Mouse (Mus musculus) CD4-positive, CD25-positive, alpha-beta regulatory T cell, adult 4 months (primary cell): Measurements from ENCODE around the gene Fcer1g. TPM values are rescaled to one million over a fixed set of nuclear protein-coding genes. Genes with fewer than 3 reads are reported as not detected.

ENCODE experiments used
- ATAC-seq: one replicate; pipeline ENCODE4 v1.8.0; 2017
- polyA plus RNA-seq, 2 experiments: library from polyadenylated mRNA; unstranded; fragments of 100-300 nt; shearing (Covaris generic); gene quantifications; one replicate each; pipeline ENCODE4 v1.2.1; 2017

Gene Fcer1g
- polyA plus RNA-seq, 2 experiments from 2014 or later: 1.8 to 3.5 TPM

DNA sequence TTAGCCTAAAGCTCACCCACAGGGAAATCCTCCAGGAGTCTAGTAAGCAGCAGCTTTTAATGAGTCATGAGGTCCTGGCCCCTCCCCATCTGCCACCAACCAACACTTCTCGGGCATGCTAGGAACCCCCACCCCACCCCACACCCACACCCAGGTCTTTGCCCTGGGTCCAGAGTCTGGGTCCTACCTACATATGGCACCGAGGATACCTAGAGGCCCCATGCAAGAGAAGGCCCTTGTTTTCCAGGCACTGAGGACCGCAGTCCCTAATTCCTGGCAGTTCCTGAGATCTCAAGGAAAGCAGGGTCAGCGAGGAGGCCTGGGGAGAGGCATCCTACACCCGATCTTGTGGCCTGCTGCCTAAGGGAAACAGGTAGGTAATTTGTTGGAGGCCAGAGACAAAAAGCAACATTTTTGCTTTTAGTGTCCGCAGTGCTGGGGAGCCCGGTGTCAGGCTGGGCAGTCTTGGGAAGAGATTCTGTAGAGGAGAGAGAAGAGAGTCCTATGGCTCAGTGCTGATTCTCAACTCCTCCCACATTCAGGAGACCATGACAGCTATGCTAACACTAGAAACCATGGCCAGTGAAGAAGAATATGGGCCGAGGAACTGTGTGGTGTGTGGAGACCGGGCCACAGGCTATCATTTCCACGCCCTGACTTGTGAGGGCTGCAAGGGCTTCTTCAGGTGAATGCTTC lies 20.2 kb downstream of the Fcer1g start, which contains the start of gene Nr1i3:
Nr1i3 (plus strand) TSS at position 170 of the 696 bp plus-strand sequence.
- ATAC-seq: no peak

DNA sequence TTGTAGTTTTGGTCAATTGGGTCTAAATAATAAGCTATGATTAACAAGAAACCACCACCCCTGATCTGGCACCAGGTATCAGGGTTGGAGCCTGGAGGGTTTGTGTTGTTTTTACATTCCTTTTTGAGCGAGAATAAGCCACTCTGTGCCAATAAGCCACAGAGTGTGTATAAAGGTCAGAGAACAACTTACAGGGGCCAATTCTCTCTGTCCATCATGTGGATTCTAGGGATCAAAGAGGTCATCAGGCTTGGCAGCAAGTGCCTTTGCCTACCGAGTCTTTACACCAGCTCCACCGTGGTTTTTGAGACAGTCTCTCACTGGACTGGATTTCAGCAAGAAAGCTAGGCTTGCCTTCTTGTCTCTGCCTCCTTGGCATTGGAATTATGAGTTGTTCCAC lies 21.3 kb downstream of the Fcer1g start:
- no peak for ATAC-seq

DNA sequence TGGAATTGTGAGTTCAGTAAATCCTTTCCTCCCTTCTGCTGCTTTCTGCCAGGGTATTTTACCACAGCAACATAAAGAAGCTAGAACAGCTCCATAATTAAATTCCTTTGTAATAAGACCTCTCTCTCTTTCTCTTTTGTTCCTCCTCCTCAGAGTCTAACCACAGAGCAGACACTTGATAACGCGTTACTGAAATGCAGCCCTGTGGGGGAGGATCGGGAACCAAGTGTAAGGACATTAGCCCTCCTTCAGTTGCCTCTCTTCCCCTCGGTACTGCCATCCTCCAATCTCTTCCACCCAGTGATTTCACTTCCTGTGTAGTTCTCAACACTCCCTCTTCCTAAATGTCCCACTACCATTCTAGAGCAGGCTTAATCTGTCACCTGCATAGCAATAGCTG lies 24.8 kb downstream of the Fcer1g start:
- no peak for ATAC-seq

DNA sequence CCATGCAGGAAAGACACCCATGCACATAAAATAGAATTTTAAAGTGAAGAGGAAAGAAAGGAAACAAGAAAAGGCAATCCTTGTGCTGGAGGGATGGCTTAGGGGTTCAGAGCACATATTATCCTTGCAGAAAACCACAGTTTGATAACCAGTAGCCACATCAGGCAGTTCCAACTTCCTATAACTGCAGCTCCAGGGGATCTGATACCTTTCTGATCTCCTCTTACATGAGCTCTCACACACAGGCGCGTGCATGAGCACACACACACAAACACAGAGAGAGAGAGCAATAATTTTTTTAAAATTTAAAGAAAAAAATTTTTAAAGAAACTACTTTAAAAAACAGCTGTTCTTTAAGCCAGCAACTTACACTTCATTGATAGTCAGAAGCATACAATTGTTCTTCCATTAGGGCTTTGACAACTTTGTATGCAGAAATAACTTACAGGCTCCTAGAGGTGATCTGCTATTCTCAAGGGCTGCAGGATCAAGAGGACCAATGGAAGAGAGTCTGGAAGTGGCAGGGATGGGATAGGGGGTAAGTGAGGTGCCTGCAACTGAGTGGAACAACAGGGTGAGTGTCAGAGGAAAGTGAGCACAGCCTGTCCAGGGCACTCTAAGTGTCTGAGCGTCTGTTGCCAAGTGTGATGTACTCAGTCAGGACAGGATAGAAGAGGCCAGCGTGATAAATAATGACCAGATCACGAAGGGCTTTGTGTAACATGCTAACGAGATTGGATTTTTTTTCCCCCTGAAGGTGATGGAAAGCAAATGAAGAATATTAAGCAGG lies 28.3 kb downstream of the Fcer1g start:
- ATAC-seq: no peak

DNA sequence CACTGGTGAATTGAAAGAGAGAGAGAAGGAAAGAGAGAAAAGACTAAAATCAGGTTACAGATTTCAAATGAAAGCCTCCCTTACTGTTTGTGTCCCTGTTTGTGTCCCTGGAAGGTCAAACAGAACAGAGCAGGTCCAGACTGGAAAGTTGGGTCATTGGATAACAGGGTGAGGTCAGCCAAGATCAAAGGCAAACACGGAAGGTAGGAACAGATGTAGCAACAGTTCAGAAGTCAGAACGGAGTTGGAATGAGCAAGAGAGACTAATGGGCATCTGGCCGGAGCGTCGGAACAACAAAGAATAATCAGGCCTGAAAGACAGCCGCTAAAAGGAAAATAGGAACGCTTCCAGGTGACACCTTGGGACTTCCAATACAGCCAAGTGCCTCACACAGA lies 29.9 kb downstream of the Fcer1g start:
- ATAC-seq: no peak

DNA sequence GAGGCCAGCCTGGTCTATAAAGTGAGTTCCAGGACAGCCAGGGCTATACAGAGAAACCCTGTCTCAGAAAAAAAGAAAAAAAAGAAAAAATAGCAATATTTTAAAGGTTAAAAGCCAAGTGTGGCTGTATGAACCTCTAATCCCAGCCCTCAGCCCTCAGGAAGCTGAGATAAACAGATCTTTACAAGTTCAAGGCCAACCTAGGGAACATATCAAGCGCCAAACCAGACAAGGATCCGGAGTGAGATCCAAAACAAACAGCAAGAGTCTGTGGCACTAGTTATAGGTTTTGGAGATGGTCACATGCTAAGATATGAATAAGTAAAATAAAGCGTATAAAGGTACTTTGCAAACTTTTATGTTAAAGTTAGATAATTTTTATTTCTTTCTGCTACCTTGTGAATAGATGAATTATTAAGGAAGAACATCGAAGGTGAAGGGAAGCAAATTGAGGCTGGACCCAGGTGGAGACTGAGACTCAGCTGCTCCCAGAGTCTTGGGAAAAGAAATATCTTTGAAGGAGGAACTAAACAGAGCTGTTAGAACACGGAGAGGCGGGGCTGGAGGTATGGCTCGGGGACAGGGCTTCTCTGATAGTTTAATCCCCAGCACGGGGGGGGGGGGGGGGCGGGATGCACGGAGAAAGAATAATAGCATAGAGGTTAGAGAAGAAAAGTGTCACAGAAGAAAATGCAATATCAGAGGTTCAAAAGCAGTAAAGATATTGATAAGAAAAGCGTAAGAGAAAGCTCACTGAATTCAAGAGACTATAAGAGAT lies 30.5 kb downstream of the Fcer1g start:
- ATAC-seq: no peak

DNA sequence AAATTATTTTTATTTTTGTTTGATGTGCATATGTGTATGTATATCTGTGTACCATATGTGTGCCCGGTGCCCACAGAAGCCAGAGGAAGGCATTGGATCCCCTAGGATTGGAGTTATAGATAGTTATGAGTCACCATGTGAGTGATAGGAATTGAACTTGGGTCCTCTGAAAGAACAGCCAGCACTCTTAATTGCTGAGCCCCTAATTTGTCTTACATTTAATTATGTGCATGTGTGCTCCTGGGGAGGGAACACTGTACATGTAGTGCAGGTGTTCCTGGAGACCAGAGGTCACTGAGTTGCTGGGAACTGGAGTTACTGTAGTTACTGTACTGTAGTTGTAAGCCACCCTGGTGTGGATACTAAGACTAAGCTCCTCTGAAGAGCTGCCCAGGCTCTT lies 33.4 kb downstream of the Fcer1g start:
- no peak for ATAC-seq

DNA sequence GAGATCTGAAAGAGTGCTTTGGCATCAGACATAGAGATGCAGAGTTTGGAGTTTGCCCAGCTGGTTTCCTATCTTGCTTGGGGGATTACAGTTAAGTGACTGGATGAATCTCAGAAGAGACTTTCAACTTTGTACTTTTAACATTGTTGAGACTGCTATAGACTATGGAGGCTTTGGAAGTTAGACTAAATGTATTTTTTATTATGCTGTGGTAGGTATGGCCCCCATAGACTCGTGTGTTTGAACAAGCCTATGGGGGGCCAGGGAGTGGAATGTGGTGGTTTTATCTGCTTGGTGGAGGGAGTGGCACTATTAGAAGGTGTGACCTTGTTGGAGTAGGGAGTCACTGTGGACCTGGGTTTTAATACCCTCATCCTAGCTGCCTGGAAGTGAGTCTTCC lies 34.6 kb downstream of the Fcer1g start:
- no peak for ATAC-seq

DNA sequence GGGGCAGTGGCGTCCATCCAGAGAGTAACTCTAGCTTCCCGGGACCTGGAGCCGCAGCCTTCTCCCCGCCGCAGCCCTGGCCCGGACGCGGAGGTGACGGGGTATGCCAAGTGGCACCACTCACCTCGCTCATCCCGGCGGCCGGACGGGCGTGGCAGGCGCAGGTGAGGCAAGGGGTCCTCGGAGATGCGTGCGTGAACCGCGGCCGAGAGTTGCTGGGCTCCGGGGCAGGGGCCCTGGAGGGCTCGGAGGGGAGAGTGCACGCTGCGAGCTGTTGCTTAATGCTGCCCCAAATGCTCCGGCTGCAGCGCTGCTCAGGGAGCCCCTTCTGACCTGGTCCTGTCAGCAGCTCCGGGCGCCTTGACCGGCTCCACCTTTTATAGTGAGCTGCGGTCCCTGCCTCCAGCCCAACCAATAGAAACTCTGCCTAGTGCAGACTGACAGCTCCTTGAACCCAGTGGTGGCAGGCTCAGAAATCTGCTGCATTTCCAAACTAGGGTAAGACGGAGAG lies 38.2 kb downstream of the Fcer1g start, which contains the start of gene Pcp4l1:
Pcp4l1 (minus strand) TSS at position 382 of the 511 bp plus-strand sequence.
- ATAC-seq: no peak

DNA sequence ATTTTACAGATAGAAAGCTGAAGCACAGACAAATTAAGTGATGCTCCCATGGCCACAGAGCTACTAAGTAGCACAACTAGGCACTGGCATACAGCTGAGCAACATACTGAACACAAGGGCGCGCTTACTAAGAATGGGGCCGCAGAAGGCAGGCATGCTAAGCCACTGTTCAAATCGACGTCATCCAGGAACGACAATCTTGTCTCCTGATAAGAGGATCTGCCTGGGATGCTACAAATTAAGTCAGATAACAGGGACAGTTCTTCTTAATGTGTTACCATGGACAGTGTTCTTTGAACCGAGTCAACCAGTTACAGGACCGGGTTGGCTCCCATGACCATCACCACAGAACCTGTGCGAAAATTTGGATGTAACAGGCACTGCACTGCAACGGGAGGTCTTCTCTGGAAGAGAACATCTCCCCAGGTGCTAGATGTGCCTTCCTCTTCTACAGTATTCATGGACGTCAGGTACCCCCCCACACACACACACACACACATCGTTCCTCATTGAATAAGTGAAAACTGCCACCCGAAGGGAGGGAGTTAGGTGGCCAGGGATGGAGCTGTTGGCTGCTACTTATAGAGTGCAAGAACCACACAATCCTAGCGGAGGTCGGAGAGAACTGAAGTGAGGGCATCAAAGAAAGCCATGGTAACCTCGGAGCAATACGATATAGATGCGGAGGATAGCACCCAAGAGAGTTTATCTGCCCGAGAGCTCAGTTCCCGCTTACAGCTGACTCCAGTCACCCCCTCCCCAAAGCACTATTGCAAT lies 38.9 kb downstream of the Fcer1g start:
- ATAC-seq: no peak

DNA sequence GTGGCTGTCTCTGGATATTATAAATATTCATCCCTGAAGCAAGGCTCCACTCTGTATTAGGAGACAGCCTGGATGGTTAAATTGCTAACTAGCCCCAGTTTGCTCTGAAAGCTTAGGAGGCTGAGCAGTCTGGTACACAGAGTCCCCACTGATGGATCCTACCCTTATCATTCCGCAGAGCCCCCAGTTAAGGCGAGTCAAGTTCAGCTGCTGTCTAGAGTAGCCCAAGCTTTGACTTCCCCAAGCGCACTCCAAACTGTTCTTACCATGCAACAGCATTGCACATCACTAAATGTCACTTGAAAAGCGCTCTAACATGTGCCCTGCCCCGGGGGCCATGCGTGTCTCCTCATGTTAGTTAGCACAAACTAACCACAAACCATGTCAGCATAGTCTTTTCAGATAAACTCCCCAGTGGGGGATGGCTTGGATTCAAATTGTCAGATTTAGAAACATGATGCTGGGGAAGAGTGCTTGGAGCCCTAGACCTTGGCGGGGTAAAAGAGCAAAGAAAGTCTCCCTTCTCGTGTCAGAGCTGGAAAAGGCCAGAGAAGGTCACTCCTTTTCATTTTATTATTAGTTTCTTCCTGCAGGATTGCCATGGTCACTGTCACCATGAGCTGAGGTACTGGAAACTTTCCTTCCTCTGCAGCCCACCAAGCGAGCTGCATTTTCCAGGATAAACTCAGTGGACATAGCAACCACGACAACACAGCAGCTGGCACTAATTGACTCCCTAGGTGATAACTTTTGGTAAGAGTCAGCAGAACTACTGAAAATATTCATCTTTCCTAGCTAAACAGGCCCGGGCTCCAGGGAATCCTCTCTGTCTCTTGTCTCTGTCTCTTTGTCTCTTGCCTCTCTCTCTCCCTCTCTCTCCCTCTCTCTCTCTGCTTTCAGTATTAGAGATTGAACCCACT lies 40.0 kb downstream of the Fcer1g start:
- no peak for ATAC-seq

DNA sequence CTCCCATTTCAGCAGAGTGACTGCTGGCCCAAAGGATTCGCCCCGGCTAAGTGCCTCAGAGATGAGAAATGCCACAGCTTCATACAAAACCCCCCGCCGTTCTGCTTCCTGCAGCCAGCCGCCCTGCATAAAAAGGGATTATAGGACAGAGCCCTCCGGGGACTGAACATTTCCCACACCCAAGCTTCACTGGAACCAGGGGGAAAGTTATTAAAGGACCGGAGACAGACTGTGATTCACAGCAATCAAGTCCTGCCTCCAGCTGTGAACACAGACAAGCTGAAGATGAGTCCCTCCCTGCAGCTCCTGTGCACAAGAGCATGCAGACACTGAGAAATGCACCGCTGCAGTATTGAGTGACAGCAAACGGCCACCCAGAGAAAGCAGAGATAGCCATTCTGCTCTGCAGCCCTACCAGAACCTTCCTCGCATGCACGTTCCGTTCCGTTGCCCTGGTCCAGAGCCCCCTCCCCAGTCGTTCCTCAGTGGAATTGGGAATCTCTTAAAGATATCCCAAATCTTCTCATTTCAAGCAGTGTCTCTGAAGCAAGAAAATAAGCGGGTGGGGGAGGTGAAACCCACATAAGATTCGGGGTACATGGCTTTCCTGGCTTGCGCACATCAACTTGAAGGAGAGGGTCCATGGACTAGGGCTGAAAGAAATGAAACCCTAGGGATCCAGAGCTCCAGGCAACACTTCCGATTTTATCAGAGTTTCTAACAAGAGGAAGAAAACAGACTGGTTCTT lies 40.9 kb downstream of the Fcer1g start:
- no peak for ATAC-seq

DNA sequence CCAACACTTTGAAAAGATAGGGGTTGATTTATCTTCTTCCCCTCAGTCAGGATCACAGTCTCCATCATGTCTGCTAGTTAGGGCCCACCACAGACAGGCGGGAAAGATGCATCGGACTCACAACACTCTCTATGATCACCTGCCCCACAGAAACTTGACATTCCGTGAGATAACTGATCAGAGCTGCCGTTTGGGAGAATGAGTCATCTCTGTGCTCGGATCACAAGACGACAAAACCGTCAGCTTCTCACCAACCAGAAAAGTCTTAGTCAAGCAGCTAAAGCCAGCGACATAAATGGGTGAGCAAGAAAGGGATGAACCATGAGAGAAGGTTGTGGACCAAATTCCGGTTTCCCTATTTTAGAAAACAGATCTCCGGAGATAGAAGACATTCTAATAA lies 41.9 kb downstream of the Fcer1g start:
- ATAC-seq: no peak

DNA sequence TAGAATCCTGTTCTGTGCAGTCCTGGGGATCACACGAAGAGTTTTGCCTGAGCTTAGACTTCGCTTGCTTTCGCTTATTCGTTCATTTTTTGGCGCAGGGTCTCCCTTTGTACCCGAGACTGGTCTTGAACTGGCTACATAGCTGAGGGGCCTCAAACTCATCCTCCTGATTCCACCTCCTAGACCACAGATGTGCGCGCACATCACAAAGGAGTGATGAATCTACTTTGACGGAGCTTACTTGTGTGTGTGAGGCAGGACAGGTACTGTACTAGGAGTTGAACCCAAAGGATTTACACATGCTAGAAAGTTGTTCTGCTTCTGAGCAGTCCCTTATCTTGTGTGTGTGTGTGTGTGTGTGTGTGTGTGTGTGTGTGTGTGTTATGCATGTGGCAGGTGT lies 43.3 kb downstream of the Fcer1g start:
- ATAC-seq: no peak

DNA sequence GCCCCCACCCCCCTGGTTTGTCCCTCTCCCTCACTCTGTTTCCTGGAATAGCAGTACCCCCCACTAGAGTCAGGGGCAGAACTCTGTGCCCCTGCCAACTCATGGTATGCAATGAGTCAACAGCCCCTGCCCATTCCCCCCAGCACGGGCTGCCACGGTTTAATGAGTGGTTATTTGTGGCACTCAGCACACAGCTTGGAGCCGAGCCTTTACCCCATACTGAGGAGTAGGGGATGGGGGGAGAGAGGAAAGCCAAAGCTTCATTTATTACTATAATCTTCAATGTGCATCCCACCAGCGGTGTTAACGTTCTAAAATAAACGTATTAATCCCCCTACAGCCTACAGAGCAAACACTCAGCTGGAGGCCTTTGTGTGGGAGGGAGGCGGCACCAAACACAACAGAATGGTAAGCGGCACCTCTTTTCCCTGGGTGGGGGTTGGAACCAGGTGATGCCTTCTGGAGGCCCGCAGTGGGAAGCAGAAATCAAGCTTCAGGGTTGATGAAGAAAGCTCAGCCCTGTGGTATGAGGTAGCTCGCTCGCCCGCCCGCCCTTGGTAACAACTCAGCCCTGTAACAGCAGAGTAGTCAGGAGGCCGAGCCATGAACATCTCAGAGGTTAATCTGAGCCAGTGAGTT lies 44.6 kb downstream of the Fcer1g start:
- no peak for ATAC-seq

DNA sequence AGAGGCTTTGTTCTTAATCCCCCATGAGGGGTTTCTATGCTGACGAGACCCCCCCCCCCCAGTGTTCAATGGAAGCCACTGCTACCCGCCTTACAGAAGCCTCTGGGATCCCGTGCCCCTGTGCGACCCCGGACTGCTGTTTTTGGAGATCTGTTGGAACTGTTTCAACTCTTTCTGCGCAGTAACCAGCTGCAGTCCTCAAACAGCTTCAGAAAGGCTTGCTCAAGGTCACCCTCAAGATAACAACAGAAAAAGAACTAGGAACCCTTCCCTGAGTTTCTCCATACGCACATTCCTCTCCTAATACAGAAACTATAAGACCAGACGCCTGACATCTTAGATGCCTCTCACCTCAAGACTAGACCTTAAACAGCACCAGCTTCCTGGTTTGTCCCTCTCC lies 45.1 kb downstream of the Fcer1g start:
- no peak for ATAC-seq

DNA sequence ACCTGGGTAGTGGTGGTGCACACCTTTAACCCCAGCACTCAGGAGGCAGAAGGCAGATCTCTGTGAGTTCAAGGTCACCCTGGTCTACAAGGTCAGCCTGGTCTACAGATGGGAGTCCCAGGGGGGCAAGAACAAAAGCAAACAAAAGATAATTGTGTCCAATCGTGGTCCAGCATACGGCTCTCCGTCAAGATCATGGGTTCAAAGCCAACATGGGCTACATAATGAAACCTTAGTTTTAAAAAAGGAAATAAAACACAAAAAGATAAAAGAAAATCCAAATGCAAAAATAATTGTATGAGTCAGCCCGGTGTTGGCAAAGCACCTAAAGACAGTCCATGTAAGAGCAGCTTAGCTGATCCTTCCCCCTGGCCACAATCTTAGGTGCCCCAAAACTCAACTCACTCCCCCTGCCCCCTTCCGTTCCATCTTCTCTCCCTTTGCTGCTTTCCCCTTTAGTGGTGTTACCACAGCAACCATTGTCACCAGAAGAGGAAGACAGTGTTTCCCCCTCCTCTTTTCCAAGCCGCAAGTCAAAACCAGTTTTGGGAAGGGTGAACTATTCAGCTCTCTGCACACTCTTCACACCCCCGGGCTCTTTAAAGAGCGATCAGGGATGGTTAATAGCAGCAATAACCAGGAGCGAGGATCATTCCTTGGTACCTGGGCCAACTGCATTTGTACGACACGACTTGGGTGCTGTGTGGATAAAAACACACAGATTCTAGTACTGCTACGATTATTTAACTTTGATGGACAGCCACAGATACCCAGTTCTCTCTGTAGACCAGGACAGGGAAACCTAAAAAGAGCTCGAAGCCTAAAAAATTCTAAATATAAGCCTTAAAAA lies 46.1 kb downstream of the Fcer1g start:
- no peak for ATAC-seq

DNA sequence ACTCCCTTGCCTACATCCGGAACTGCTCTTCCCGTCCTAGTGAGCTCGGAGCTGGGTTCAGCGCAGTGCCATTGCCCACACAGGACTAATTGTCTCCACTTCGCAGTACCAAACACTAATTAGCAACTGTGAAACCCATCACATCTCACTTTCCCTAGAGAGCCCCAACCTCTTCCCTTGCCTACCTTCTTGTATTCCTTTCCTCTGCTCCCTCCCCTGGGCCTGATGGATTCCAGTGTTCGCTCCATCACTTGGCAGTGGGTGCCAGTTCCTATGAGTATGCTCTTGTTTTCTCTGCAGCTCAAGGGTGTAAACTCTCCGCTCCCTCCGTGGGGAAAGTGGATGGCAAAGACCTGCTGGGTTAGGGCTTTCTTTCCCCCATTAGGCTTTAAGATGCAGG lies 48.5 kb downstream of the Fcer1g start:
- no peak for ATAC-seq

DNA sequence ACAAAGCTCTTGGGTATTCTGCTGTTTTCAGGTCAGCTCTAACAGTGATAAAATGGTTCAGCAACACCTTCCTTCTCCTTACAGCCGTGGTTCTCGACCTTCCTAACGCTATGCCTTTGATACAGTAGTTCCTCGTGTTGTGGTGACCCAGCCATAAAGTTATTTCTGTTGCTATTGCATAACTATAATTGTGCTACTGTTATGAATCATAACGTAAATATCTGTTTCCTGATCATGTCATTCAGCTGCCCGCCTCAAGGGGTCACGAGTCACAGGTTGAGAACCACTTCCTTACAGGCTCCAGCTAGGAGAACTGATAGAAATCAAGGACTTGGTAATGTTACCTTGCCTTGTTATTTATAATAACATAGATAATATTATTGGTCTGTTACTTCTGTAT lies 49.9 kb downstream of the Fcer1g start:
- peak; percentile 96 for ATAC-seq
